Mouse (Mus musculus): Measurements from ENCODE around the gene Prkx.

DNA sequence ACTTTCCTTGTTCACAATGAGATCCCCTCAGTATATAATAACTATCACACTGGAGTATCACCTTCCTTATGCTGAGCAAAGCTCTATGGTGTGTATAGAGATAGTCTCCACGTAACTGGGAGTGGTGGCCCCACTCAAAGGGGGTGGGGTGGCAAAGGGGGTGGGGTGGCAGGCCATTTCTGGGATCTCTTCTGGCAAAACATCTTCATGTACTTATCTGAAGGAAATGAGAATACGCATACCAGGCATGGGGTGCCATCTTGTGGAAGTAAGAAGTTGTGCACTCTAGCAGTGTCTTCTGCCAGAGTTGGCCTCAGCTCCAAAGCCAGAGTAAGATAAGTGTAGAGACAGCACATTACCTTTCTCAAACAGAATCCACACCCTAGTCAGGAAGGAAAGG, 75.8 kb downstream of the Prkx start:
- TF ChIP-seq EP300 (IDR thresholded peaks at IDR 0.05; ENCODE audit: low read depth) = no peak
- TF ChIP-seq CTCF (IDR thresholded peaks at IDR 0.05; ENCODE audit: low read depth) = peak; percentile 69

Measured in liver, postnatal 0 days (tissue).